Mouse (Mus musculus): ENCODE data around the gene Adamtsl4. TPM values are rescaled to one million over a fixed set of nuclear protein-coding genes. Genes with fewer than 3 reads are reported as not detected.

Adamtsl4 gene
- polyA plus RNA-seq, 1 experiment from 2014 or later = 1.0 TPM

GRCm38 (mm10) chr3:95718153-95718552 lies 30.4 kb upstream of the Adamtsl4 start:
- WGBS = 89% methylated on average over 2 of the region's 2 CpGs
- H3K36me3 ChIP-seq = no peaks in the 10 kb centered on the region
- no peaks in the 10 kb centered on the region for H3K27me3 ChIP-seq
- H3K4me3 ChIP-seq = no peak overlapping the region
- ATAC-seq (ENCODE audit: low FRiP score) = no peak
- no peaks in the 10 kb centered on the region for H3K4me1 ChIP-seq (replicated peaks)
- H3K9me3 ChIP-seq = 0 out of 2 replicates have a peak, but pooled peaks cover under 1% of the 10 kb centered on the region
- H3K27ac ChIP-seq = no peak overlapping the region
- H3K4me2 ChIP-seq = no peak overlapping the region
- H3K9ac ChIP-seq = no peak overlapping the region

GRCm38 (mm10) chr3:95716075-95716474 lies 28.4 kb upstream of the Adamtsl4 start:
- WGBS = 84% methylated on average over 1 of the region's 1 CpGs
- ATAC-seq (ENCODE audit: low FRiP score) = no peak

GRCm38 (mm10) chr3:95709967-95710366 lies 22.2 kb upstream of the Adamtsl4 start:
- no peaks in the 10 kb centered on the region for H3K27me3 ChIP-seq
- peaks cover 7% of the 10 kb centered on the region for H3K9me3 ChIP-seq
- H3K27ac ChIP-seq = no peak overlapping the region
- H3K4me1 ChIP-seq (replicated peaks) = no peaks in the 10 kb centered on the region
- peaks cover 7% of the 10 kb centered on the region; the same call in 1 of the 2 replicates for H3K36me3 ChIP-seq
- no peak for ATAC-seq (ENCODE audit: low FRiP score)
- H3K4me2 ChIP-seq = no peak overlapping the region
- no peak overlapping the region for H3K4me3 ChIP-seq
- H3K9ac ChIP-seq = no peak overlapping the region

More at GRCm38 (mm10) chr3:95716075-95716474, 28.4 kb upstream of the Adamtsl4 start:
- peaks cover 7% of the 10 kb centered on the region for H3K9me3 ChIP-seq
- H3K36me3 ChIP-seq = peaks cover 7% of the 10 kb centered on the region; the same call in 1 of the 2 replicates
- H3K4me3 ChIP-seq = no peak overlapping the region
- H3K27ac ChIP-seq = no peak overlapping the region
- H3K9ac ChIP-seq = no peak overlapping the region
- no peaks in the 10 kb centered on the region for H3K4me1 ChIP-seq (replicated peaks)
- H3K27me3 ChIP-seq = no peaks in the 10 kb centered on the region
- no peak overlapping the region for H3K4me2 ChIP-seq

GRCm38 (mm10) chr3:95709044-95709443 lies 21.3 kb upstream of the Adamtsl4 start:
- Histone ChIP-seq H3K4me3 (no peak overlapping the region), H3K36me3 (peaks cover 7% of the 10 kb centered on the region; the same call in 1 of the 2 replicates), H3K4me2 (no peak overlapping the region), H3K27ac (no peak overlapping the region), H3K9me3 (peaks cover 7% of the 10 kb centered on the region), H3K4me1 (replicated peaks) (no peaks in the 10 kb centered on the region), H3K9ac (no peak overlapping the region), H3K27me3 (no peaks in the 10 kb centered on the region)
- over 99% methylated on average over 4 of the region's 4 CpGs for WGBS
- ATAC-seq (ENCODE audit: low FRiP score) = no peak

- Histone ChIP-seq H3K9me3 (peaks cover under 1% of the 10 kb centered on the region; the same call in 1 of the 2 replicates), H3K9ac (no peak overlapping the region), H3K4me2 (no peak overlapping the region), H3K27ac (no peak overlapping the region), H3K4me1 (replicated peaks) (no peaks in the 10 kb centered on the region), H3K27me3 (no peaks in the 10 kb centered on the region), H3K36me3 (0 out of 2 replicates have a peak, but pooled peaks cover under 1% of the 10 kb centered on the region), H3K4me3 (no peak overlapping the region)
- ATAC-seq (ENCODE audit: low FRiP score) = no peak
- 93% methylated on average over 7 of the region's 7 CpGs for WGBS
Measured at GRCm38 (mm10) chr3:95707497-95707896, 19.8 kb upstream of the Adamtsl4 start.

- H3K9me3 ChIP-seq = no peaks in the 10 kb centered on the region
- H3K4me1 ChIP-seq (replicated peaks) = peaks cover 11% of the 10 kb centered on the region
- H3K27me3 ChIP-seq = no peaks in the 10 kb centered on the region
- H3K9ac ChIP-seq = no peak overlapping the region
- no peak overlapping the region for H3K27ac ChIP-seq
- H3K36me3 ChIP-seq = no peaks in the 10 kb centered on the region
- no peak for ATAC-seq (ENCODE audit: low FRiP score)
- no peak overlapping the region for H3K4me2 ChIP-seq
- WGBS = 87% methylated on average over 4 of the region's 4 CpGs
- no peak overlapping the region for H3K4me3 ChIP-seq
Measured at GRCm38 (mm10) chr3:95706273-95706672, 18.6 kb upstream of the Adamtsl4 start.

- no peak overlapping the region for H3K9ac ChIP-seq
- no peak overlapping the region for H3K4me2 ChIP-seq
- WGBS = 94% methylated on average over 4 of the region's 4 CpGs
- H3K27me3 ChIP-seq = no peaks in the 10 kb centered on the region
- H3K9me3 ChIP-seq = no peaks in the 10 kb centered on the region
- no peaks in the 10 kb centered on the region for H3K36me3 ChIP-seq
- H3K4me1 ChIP-seq (replicated peaks) = peaks cover 24% of the 10 kb centered on the region
- no peak overlapping the region for H3K4me3 ChIP-seq
- ATAC-seq (ENCODE audit: low FRiP score) = no peak
- H3K27ac ChIP-seq = no peak overlapping the region
Measured at GRCm38 (mm10) chr3:95704612-95705011, 16.9 kb upstream of the Adamtsl4 start.

GRCm38 (mm10) chr3:95703276-95703675 lies 15.6 kb upstream of the Adamtsl4 start:
- H3K4me1 ChIP-seq (replicated peaks) = peaks cover 26% of the 10 kb centered on the region
- no peaks in the 10 kb centered on the region for H3K27me3 ChIP-seq
- H3K36me3 ChIP-seq = no peaks in the 10 kb centered on the region
- no peak overlapping the region for H3K4me2 ChIP-seq
- no peaks in the 10 kb centered on the region for H3K9me3 ChIP-seq
- H3K9ac ChIP-seq = no peak overlapping the region
- WGBS = 94% methylated on average over 3 of the region's 3 CpGs
- no peak for ATAC-seq (ENCODE audit: low FRiP score)
- no peak overlapping the region for H3K27ac ChIP-seq
- H3K4me3 ChIP-seq = no peak overlapping the region

- Histone ChIP-seq H3K4me3 (peak overlapping the region; percentile 16; the same call in 1 of the 2 replicates), H3K9me3 (no peaks in the 10 kb centered on the region), H3K4me2 (peak overlapping the region; percentile 49), H3K36me3 (no peaks in the 10 kb centered on the region), H3K9ac (peak overlapping the region; percentile 60; the same call in 1 of the 2 replicates), H3K4me1 (replicated peaks) (peaks cover 26% of the 10 kb centered on the region), H3K27ac (peak overlapping the region; percentile 26; the same call in 1 of the 2 replicates), H3K27me3 (no peaks in the 10 kb centered on the region)
- 4% methylated on average over 24 of the region's 24 CpGs for WGBS
- ATAC-seq (ENCODE audit: low FRiP score) = peak; percentile 85
Measured at GRCm38 (mm10) chr3:95701877-95702540, 14.3 kb upstream of the Adamtsl4 start.

GRCm38 (mm10) chr3:95701085-95701484 lies 13.4 kb upstream of the Adamtsl4 start:
- H3K4me1 ChIP-seq (replicated peaks) = peaks cover 33% of the 10 kb centered on the region

GRCm38 (mm10) chr3:95700233-95700681 lies 12.5 kb upstream of the Adamtsl4 start:
- H3K27ac ChIP-seq = no peak overlapping the region
- H3K9me3 ChIP-seq = no peaks in the 10 kb centered on the region
- ATAC-seq (ENCODE audit: low FRiP score) = no peak
- H3K4me1 ChIP-seq (replicated peaks) = peaks cover 40% of the 10 kb centered on the region
- 56% methylated on average over 6 of the region's 6 CpGs for WGBS
- H3K27me3 ChIP-seq = no peaks in the 10 kb centered on the region
- no peaks in the 10 kb centered on the region for H3K36me3 ChIP-seq
- H3K9ac ChIP-seq = no peak overlapping the region
- no peak overlapping the region for H3K4me3 ChIP-seq
- no peak overlapping the region for H3K4me2 ChIP-seq

More at GRCm38 (mm10) chr3:95701085-95701484, 13.4 kb upstream of the Adamtsl4 start:
- Histone ChIP-seq H3K36me3 (no peaks in the 10 kb centered on the region), H3K27me3 (no peaks in the 10 kb centered on the region), H3K9me3 (no peaks in the 10 kb centered on the region), H3K9ac (0 out of 2 replicates have a peak overlapping the region, but pooled peaks have one; percentile 19), H3K4me2 (no peak overlapping the region), H3K27ac (no peak overlapping the region), H3K4me3 (no peak overlapping the region)
- no peak for ATAC-seq (ENCODE audit: low FRiP score)
- 75% methylated on average over 2 of the region's 2 CpGs for WGBS

GRCm38 (mm10) chr3:95698286-95698685 lies 10.6 kb upstream of the Adamtsl4 start:
- no peaks in the 10 kb centered on the region for H3K9me3 ChIP-seq
- H3K4me3 ChIP-seq = no peak overlapping the region
- H3K4me2 ChIP-seq = no peak overlapping the region
- H3K27me3 ChIP-seq = no peaks in the 10 kb centered on the region
- WGBS = 92% methylated on average over 4 of the region's 4 CpGs
- ATAC-seq (ENCODE audit: low FRiP score) = no peak
- no peaks in the 10 kb centered on the region for H3K36me3 ChIP-seq
- no peak overlapping the region for H3K27ac ChIP-seq
- H3K4me1 ChIP-seq (replicated peaks) = peaks cover 40% of the 10 kb centered on the region
- no peak overlapping the region for H3K9ac ChIP-seq

- no peak overlapping the region for H3K27ac ChIP-seq
- H3K36me3 ChIP-seq = no peaks in the 10 kb centered on the region
- no peaks in the 10 kb centered on the region for H3K9me3 ChIP-seq
- H3K4me3 ChIP-seq = no peak overlapping the region
- no peaks in the 10 kb centered on the region for H3K27me3 ChIP-seq
- H3K4me1 ChIP-seq (replicated peaks) = peaks cover 30% of the 10 kb centered on the region
- no peak overlapping the region for H3K9ac ChIP-seq
- no peak overlapping the region for H3K4me2 ChIP-seq
- WGBS = 33% methylated on average over 7 of the region's 7 CpGs
- no peak for ATAC-seq (ENCODE audit: low FRiP score)
Measured at GRCm38 (mm10) chr3:95696360-95696759, 8.6 kb upstream of the Adamtsl4 start.

All from hindbrain, embryonic 13.5 days (tissue).